Mouse (Mus musculus): ENCODE results near the gene Rpl23a.

DNA sequence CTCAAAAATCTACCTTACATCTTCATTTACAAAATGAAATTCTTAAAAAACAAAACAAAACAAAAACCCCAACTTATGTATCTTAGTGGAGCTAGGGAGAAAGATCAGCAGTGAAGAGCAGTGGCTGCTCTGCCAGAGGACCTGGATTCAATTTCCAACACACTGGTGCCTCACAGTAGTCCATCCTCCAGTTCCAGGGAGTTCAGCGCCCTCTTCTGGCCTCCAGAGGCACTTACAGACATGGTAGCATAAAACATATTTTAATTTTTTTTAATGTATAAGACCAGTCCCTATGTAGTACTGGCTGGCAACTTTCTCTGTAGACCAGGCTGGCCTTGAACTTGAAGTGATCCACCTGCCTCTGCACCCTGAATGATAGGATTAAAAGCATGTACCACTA lies 32.2 kb downstream of the Rpl23a start:
- TF ChIP-seq PAX5 (IDR thresholded peaks at IDR 0.05; ENCODE audit: low read length) (no peak), POLR2A (IDR thresholded peaks at IDR 0.05; ENCODE audit: low read depth, low read length) (no peak), USF1 (IDR thresholded peaks at IDR 0.05; ENCODE audit: low read depth, low read length) (no peak), POLR2AphosphoS2 (IDR thresholded peaks at IDR 0.05; ENCODE audit: low read depth, low read length) (no peak), CTCF (conservative IDR thresholded peaks at IDR 0.05 in 1 of 2, IDR thresholded peaks at IDR 0.05 in 1 of 2; ENCODE audit: low read depth in 2 of 2, low read length in 2 of 2) (peak; percentile 55 to 78; a peak in 3 of 4 replicates), MAX (IDR thresholded peaks at IDR 0.05; ENCODE audit: low read length) (no peak), ETS1 (conservative IDR thresholded peaks at IDR 0.05; ENCODE audit: low read depth, low read length) (no peak), NELFE (IDR thresholded peaks at IDR 0.05; ENCODE audit: low read depth, low read length) (no peak), EP300 (IDR thresholded peaks at IDR 0.05; ENCODE audit: low read length) (no peak)
